Mouse (Mus musculus): ENCODE measurements around the gene Stum.
"Not testable (repeated sequence)": the region's sequence is repeated elsewhere in the genome, so short reads cannot be mapped to it uniquely, and the experiment has no call there.

The Stum gene

DNA sequence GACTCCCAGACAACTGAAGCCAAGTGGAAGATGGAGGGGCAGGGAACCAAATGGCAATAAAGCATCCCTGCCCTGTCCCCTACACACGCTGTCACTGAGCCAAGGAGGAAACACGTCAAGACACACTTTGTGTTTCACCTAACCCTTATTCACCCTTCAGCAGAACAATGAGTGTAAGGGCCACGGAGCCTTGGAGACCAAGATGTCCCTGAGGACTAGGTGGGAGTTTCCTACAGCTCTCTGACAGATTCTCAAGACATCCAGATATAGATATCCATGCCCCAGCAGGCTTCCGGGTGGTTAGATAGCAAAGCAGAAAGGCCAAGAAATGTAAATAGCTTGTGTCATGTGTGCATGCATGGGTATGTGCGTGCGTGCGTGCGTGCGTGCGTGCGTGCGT, 89.4 kb downstream of the Stum start:
- H3K27me3 ChIP-seq (ENCODE audit: control insufficient read depth, insufficient read depth, low read length, poor library complexity, severe bottlenecking), result no peaks in the 10 kb centered on the region
- peak; percentile 73 for DNase-seq (ENCODE audit: low read depth, low spot score)
- H3K36me3 ChIP-seq (ENCODE audit: control insufficient read depth, insufficient read depth, low read length, poor library complexity, severe bottlenecking), result no peaks in the 10 kb centered on the region

GRCm38 (mm10) chr1:180393017-180393797, 90.1 kb downstream of the Stum start:
- no peaks in the 10 kb centered on the region for H3K36me3 ChIP-seq (ENCODE audit: control insufficient read depth, insufficient read depth, low read length, poor library complexity, severe bottlenecking)
- no peaks in the 10 kb centered on the region for H3K27me3 ChIP-seq (ENCODE audit: control insufficient read depth, insufficient read depth, low read length, poor library complexity, severe bottlenecking)
- DNase-seq (ENCODE audit: low read depth, low spot score), result peak; percentile 84

DNA sequence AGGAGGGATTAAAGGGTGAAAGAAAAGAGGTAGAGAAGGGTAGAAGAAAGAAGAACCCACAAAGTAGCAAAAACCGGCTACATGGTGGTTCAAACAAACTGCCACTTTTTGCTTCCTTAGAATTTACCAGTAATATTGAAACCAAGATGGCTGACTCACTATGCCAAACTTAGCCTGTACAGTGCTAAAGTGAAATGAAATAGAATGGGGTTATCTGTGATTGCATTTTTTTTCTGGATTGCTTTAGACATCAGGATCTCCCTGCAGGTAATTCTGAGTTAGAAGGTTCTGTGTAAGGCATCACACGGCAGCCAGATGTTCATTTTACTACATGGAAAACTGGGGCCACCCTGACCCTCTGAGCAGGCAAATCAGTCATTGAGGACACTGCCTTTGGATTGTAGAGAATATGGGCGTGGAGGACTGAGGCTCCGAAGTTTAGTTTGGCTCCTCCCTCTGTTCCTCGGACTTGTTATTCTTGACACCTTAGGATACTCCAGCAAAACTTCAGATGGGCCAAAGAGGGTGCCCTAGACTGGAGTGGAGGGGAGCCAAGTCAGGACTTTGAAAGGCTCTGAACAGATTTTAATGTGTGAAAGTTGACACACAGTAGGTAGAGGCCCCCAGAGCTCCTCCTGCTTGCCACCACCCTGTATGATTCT, 91.0 kb downstream of the Stum start:
- DNase-seq (ENCODE audit: low read depth, low spot score), result no peak
- H3K36me3 ChIP-seq (ENCODE audit: control insufficient read depth, insufficient read depth, low read length, poor library complexity, severe bottlenecking), result no peaks in the 10 kb centered on the region
- H3K27me3 ChIP-seq (ENCODE audit: control insufficient read depth, insufficient read depth, low read length, poor library complexity, severe bottlenecking), result no peaks in the 10 kb centered on the region

DNA sequence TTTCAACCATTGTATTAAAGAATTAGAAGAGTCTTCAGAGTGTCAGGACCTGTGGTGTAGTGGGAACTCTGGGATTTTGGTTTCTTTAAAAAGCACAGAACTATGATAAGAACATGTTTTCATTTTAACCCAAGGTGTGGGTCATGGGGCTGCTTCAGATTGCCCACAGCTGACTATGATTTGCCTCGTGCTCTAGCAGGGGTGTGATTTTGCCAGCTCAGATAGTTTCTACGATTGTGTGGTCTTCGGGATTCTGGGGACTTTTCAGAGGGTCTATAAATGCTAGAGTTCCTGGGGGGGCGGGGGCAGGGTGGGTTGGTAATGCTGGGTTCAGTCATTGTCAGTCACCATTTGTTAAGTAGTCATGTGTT, 91.7 kb downstream of the Stum start:
- DNase-seq (ENCODE audit: low read depth, low spot score), result no peak
- Histone ChIP-seq H3K27me3 (ENCODE audit: control insufficient read depth, insufficient read depth, low read length, poor library complexity, severe bottlenecking) (no peaks in the 10 kb centered on the region), H3K36me3 (ENCODE audit: control insufficient read depth, insufficient read depth, low read length, poor library complexity, severe bottlenecking) (no peaks in the 10 kb centered on the region)

DNA sequence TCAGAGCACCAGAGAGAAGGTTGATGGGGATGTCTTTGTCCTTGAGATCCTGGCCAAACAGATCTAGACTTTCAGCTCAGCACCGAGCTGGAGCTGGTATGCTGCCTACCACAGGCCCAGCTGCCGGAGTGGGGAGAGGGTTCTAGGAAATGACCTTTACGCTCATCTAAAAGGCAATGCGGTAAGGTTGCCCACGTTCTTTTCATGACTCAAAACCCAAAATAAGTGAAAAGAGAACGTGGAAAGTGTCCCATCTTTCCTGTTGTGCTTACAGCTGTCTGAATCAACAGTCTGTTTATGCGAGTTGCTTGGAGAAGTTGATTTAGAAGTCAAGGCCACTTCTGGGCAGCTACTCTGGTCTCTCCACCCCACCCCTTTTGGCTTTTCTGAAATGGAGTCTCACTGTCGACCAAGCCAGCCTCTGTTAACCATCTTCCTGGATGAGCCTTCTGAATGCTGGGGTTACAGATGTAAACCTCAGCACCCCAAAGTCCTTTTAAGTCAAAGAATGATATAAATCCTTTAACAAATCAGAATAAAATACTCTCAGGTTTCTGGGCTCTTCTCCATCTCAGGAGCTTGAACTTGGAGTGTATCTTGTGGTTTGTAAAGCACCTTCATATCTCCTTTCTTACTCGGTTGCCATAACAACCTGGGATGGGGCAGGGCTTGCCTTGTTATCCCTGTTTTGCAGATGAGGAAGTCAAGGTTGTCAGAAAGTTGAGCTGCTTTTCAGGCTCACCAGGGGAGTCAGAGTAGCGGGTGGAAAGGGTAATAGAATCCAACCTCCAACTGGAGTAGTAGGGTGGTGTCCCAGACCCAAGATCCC, 92.3 kb downstream of the Stum start:
- DNase-seq (ENCODE audit: low read depth, low spot score), result peak; percentile 36
- H3K36me3 ChIP-seq (ENCODE audit: control insufficient read depth, insufficient read depth, low read length, poor library complexity, severe bottlenecking), result no peaks in the 10 kb centered on the region
- H3K27me3 ChIP-seq (ENCODE audit: control insufficient read depth, insufficient read depth, low read length, poor library complexity, severe bottlenecking), result no peaks in the 10 kb centered on the region

DNA sequence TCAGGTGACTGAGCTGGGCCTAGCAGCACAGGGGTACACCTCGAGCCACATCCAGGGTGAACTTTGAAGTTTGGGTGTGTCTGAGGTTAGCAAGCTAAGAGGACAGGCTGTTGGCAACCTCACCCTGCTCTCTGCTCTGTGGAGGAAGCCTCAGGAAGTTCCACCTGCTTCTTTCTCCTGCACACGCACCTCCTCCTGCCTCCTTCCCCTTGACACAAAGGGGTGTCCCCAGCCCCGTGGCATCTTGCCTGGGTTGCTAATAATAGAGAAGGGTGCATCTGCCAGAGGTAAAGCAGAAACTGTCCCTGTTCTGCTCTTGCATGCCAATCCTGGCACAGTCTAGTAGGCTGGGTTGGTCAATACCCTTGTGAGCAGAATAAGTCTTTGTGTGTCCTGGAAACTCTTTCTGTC, 93.0 kb downstream of the Stum start:
- no peaks in the 10 kb centered on the region for H3K36me3 ChIP-seq (ENCODE audit: control insufficient read depth, insufficient read depth, low read length, poor library complexity, severe bottlenecking)
- DNase-seq (ENCODE audit: low read depth, low spot score), result peak; percentile 75
- no peaks in the 10 kb centered on the region for H3K27me3 ChIP-seq (ENCODE audit: control insufficient read depth, insufficient read depth, low read length, poor library complexity, severe bottlenecking)

DNA sequence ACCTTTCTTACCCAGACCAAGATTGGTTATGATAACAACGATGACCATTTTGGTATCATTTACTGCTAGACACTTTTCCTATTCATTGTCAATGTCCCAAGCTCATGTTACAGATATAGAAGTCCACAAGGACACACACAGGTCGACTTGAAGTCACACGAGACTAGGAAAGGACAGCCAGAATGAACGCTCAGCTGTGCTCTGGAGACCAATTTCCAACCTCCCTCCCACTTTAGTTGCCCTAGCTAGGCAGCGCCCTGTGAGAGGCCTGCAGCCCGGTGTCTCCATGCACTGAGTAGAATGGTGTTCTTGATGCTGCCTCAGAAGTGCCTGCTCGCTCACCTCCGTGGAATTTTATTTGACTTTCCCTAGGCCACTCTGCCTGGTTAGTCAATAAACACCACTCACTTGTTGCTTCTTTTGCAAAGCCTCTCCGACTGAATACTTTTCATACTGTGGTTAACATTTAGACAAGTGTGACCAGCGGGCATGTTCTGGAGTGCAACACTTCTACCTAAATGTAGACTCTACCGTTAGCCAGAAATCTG, 94.0 kb downstream of the Stum start:
- DNase-seq (ENCODE audit: low read depth, low spot score); H3K36me3 ChIP-seq (ENCODE audit: control insufficient read depth, insufficient read depth, low read length, poor library complexity, severe bottlenecking); H3K27me3 ChIP-seq (ENCODE audit: control insufficient read depth, insufficient read depth, low read length, poor library complexity, severe bottlenecking): not testable (repeated sequence)

DNA sequence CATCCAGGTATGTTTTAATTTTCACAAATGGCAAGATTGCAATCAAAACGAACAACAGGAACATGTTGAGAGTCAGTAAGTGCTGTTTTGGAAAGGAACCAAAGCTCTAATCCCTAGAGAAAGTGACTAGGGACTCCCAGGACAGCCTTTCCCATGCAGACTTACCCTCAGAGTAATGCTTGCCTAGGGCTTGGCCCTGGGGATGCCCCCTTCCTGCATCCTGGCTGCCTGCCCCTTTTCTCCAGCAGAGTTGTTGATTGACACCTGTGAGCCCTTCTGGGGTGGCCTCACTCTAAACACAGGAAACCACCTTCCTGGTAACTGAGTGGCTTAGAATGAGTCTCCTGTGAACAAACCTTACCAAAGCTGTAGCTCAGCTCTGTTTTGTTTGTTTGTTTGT, 94.8 kb downstream of the Stum start:
- 0 out of 2 replicates have a peak, but pooled peaks cover 1% of the 10 kb centered on the region for H3K36me3 ChIP-seq (ENCODE audit: control insufficient read depth, insufficient read depth, low read length, poor library complexity, severe bottlenecking)
- peak; percentile 31 for DNase-seq (ENCODE audit: low read depth, low spot score)
- no peaks in the 10 kb centered on the region for H3K27me3 ChIP-seq (ENCODE audit: control insufficient read depth, insufficient read depth, low read length, poor library complexity, severe bottlenecking)

DNA sequence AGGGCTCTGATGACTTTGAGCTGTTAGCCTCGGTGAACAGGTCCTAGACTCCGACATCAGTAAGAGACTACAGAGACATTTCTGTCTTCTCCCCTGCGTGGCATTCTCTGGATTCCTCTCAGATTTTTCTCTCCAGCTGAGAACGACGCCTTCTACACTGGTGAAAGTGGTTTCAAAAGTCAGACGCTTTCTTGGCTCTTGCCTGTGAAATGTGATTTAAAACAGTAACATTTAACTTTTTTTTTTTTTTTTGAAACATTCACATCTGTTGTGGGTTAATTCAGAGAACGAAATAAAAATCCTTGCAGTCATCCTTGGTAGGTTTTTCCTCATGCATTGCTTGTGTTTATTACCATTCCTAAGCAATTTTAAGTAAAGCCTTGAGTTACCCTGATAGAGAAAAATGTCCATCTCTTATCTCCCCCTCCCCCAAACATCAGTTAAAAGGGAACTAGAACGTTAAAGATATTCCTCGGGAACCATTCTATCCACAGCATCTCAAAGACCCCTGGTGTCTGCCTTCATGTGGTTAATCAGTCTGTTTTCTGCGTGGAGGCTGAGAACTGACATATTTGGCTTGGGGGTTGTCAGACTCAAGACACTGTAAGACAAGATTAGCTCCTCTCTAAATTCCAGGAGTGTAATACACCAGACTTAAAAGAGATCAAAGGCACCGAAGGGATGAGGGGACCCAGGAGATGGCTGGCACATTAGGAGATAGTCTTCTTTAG, 95.4 kb downstream of the Stum start:
- H3K27me3 ChIP-seq (ENCODE audit: control insufficient read depth, insufficient read depth, low read length, poor library complexity, severe bottlenecking), result no peaks in the 10 kb centered on the region
- H3K36me3 ChIP-seq (ENCODE audit: control insufficient read depth, insufficient read depth, low read length, poor library complexity, severe bottlenecking), result 0 out of 2 replicates have a peak, but pooled peaks cover 3% of the 10 kb centered on the region
- no peak for DNase-seq (ENCODE audit: low read depth, low spot score)

- peak; percentile 99 for DNase-seq (ENCODE audit: low read depth, low spot score)
- Histone ChIP-seq H3K27me3 (ENCODE audit: control insufficient read depth, insufficient read depth, low read length, poor library complexity, severe bottlenecking) (no peaks in the 10 kb centered on the region), H3K36me3 (ENCODE audit: control insufficient read depth, insufficient read depth, low read length, poor library complexity, severe bottlenecking) (peaks cover 3% of the 10 kb centered on the region; the same call in 1 of the 2 replicates)
Measured at GRCm38 (mm10) chr1:180386951-180387749, 96.2 kb downstream of the Stum start.

GRCm38 (mm10) chr1:180385308-180385707, 98.0 kb downstream of the Stum start:
- no peak for DNase-seq (ENCODE audit: low read depth, low spot score)
- no peaks in the 10 kb centered on the region for H3K27me3 ChIP-seq (ENCODE audit: control insufficient read depth, insufficient read depth, low read length, poor library complexity, severe bottlenecking)

GRCm38 (mm10) chr1:180384486-180384885, 98.8 kb downstream of the Stum start:
- Histone ChIP-seq H3K27me3 (ENCODE audit: control insufficient read depth, insufficient read depth, low read length, poor library complexity, severe bottlenecking) (no peaks in the 10 kb centered on the region), H3K36me3 (ENCODE audit: control insufficient read depth, insufficient read depth, low read length, poor library complexity, severe bottlenecking) (peaks cover 3% of the 10 kb centered on the region; the same call in 1 of the 2 replicates)
- DNase-seq (ENCODE audit: low read depth, low spot score), result no peak

More at GRCm38 (mm10) chr1:180385308-180385707, 98.0 kb downstream of the Stum start:
- peaks cover 3% of the 10 kb centered on the region; the same call in 1 of the 2 replicates for H3K36me3 ChIP-seq (ENCODE audit: control insufficient read depth, insufficient read depth, low read length, poor library complexity, severe bottlenecking)

DNA sequence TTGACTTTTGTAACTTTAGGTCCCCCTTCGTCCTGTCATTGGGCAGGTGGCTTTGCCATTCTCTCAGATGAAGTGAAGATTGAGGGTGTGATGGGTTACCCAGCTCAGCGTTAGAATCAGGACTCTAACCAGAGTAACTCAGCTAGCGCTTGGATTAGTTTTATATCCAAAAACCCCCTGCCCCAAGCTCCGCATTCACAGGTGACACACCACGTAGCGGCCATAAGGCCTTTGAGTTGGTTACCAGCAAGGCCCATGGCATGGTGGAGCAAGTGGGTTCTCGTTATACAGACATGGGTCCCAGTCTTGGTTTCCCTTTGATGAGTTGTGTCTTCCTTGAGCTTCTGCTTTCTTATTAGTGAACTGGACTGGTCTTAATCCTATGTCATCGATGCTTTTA, 99.4 kb downstream of the Stum start:
- Histone ChIP-seq H3K36me3 (ENCODE audit: control insufficient read depth, insufficient read depth, low read length, poor library complexity, severe bottlenecking) (peaks cover 3% of the 10 kb centered on the region; the same call in 1 of the 2 replicates), H3K27me3 (ENCODE audit: control insufficient read depth, insufficient read depth, low read length, poor library complexity, severe bottlenecking) (no peaks in the 10 kb centered on the region)
- DNase-seq (ENCODE audit: low read depth, low spot score), result no peak

All from splenic B cell, adult 2 months (primary cell).